Mouse (Mus musculus) stomach, embryonic 15.5 days (tissue): ENCODE measurements at regions not wholly inside any gene's neighbourhood (a gene's known extent, or its start where the extent isn't known, plus 50 kb on each side); places are given as distances from the start of the nearest gene placed in this dataset.

Experiments
- ATAC-seq: fragments of 200-750 bp; cut with Nextera tagmentation; 2 replicates; pipeline ENCODE4 v1.8.0; 2017; ENCODE audit warnings: low read depth, moderate number of reproducible peaks, moderate TSS enrichment; ENCODE audit not compliant: insufficient read depth, low FRiP score
- H3K27ac ChIP-seq: fragments of 300-500 bp; sonication (generic); 2 replicates; pipeline ENCODE4 v1.5.1; 2015; ENCODE audit warnings: mild to moderate bottlenecking, inconsistent platforms
- H3K27me3 ChIP-seq: fragments of 300-500 bp; sonication (generic); replicated peaks from 2 replicates; pipeline ENCODE4 v1.6.1; 2015; ENCODE audit warnings: inconsistent platforms
- H3K36me3 ChIP-seq: fragments of 300-500 bp; sonication (generic); 2 replicates; pipeline ENCODE4 v1.6.1; 2015; ENCODE audit warnings: inconsistent platforms
- H3K4me1 ChIP-seq: fragments of 300-500 bp; sonication (generic); 2 replicates; pipeline ENCODE4 v1.6.1; 2015; ENCODE audit warnings: inconsistent platforms
- H3K4me2 ChIP-seq: fragments of 300-500 bp; sonication (generic); 2 replicates; pipeline ENCODE4 v1.6.1; 2015; ENCODE audit warnings: mild to moderate bottlenecking, inconsistent platforms
- H3K4me3 ChIP-seq: fragments of 300-500 bp; sonication (generic); replicated peaks from 2 replicates; pipeline ENCODE4 v1.5.1; 2015; ENCODE audit warnings: inconsistent platforms
- H3K9ac ChIP-seq: fragments of 300-500 bp; sonication (generic); 2 replicates; pipeline ENCODE4 v1.6.1; 2015; ENCODE audit warnings: inconsistent platforms
- H3K9me3 ChIP-seq: fragments of 300-500 bp; sonication (generic); 2 replicates; pipeline ENCODE4 v1.6.1; 2016; ENCODE audit warnings: inconsistent platforms
- WGBS: fragments of 180-500 bp; shearing (Covaris S2); methylation state at CpG from one replicate; pipeline ENCODE4 v1.1.7; 2015; 5-methylcytosine and 5-hydroxymethylcytosine counted together

- Histone ChIP-seq H3K9me3 (no peaks in the 10 kb centered on the region), H3K27ac (no peak overlapping the region), H3K9ac (no peak overlapping the region), H3K36me3 (no peaks in the 10 kb centered on the region), H3K4me1 (no peaks in the 10 kb centered on the region), H3K27me3 (no peaks in the 10 kb centered on the region), H3K4me2 (no peak overlapping the region), H3K4me3 (no peak overlapping the region)
- WGBS, result 45% methylated on average over 6 of the region's 6 CpGs
- no peak for ATAC-seq
Measured at GRCm38 (mm10) chr16:39102151-39102550, 209.7 kb downstream of the Igsf11 start.

DNA sequence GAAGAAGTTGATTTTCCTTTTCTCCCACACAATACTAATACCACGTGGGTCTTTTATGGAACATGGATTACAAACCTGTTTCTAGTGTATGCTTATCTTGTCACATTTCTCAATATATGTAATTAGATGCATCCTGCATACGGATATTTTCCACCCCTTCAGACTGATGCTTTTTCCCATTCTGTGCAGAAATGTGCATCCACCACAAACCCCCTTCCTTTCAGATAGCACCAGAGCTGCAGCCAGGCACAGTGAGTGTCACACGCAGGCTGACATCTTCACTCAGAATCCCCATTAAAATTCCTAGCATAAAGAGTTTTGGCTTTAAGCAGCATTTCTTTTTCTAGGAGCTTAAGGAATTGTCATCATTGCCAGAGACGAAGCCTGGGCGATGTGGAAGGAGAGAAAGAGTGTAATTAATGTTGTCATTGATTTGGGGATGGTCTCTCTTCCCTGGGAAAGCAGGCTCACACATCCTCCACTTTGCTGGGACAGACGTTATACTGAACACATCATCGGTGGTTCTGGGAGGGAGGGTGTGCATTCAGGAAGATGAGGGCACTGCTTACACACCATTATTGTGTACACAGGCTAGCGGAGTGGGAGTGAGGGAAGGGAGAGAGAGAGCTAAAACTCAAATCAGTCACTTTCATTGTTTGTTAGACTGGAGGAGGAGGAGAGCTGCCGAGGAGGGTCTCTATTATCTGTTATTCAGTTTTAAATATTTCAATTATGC lies 211.1 kb downstream of the Igsf11 start:
- no peak overlapping the region for H3K9ac ChIP-seq
- 50% methylated on average over 9 of the region's 9 CpGs for WGBS
- H3K27me3 ChIP-seq, result no peaks in the 10 kb centered on the region
- no peak for ATAC-seq
- H3K9me3 ChIP-seq, result no peaks in the 10 kb centered on the region
- no peak overlapping the region for H3K27ac ChIP-seq
- no peaks in the 10 kb centered on the region for H3K4me1 ChIP-seq
- H3K36me3 ChIP-seq, result no peaks in the 10 kb centered on the region
- H3K4me3 ChIP-seq, result no peak overlapping the region
- no peak overlapping the region for H3K4me2 ChIP-seq

GRCm38 (mm10) chr16:39109383-39110033 lies 217.0 kb downstream of the Igsf11 start:
- H3K4me2 ChIP-seq, result peak overlapping the region; percentile 53
- peak overlapping the region; percentile 21 for H3K4me3 ChIP-seq
- H3K27me3 ChIP-seq, result no peaks in the 10 kb centered on the region
- ATAC-seq, result no peak
- no peaks in the 10 kb centered on the region for H3K4me1 ChIP-seq
- H3K9ac ChIP-seq, result no peak overlapping the region
- no peak overlapping the region for H3K27ac ChIP-seq
- 23% methylated on average over 15 of the region's 15 CpGs for WGBS
- no peaks in the 10 kb centered on the region for H3K36me3 ChIP-seq
- no peaks in the 10 kb centered on the region for H3K9me3 ChIP-seq

DNA sequence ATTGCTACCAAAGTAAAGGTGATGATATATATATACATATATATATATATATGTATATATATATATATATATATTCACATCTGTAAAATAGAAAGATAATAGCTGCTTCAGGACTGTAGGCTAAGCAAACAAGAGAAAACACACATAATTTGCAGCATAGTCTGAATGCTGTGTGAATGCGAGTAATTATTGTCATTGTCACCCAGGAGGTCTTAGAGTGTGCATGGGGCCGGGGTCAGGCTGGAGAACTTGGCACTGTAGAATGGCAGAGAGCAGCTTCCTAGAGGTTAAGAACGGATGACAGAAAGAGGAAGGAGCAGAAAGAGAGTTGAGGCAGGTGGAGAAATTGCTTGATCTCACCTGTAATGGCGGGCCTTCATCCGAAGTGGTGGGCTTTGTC lies 217.6 kb downstream of the Igsf11 start:
- H3K4me2 ChIP-seq, result no peak overlapping the region
- H3K9me3 ChIP-seq, result no peaks in the 10 kb centered on the region
- H3K4me1 ChIP-seq, result no peaks in the 10 kb centered on the region
- no peak overlapping the region for H3K9ac ChIP-seq
- ATAC-seq, result no peak
- H3K27me3 ChIP-seq, result no peaks in the 10 kb centered on the region
- H3K27ac ChIP-seq, result no peak overlapping the region
- 85% methylated on average over 5 of the region's 5 CpGs for WGBS
- no peak overlapping the region for H3K4me3 ChIP-seq
- no peaks in the 10 kb centered on the region for H3K36me3 ChIP-seq

DNA sequence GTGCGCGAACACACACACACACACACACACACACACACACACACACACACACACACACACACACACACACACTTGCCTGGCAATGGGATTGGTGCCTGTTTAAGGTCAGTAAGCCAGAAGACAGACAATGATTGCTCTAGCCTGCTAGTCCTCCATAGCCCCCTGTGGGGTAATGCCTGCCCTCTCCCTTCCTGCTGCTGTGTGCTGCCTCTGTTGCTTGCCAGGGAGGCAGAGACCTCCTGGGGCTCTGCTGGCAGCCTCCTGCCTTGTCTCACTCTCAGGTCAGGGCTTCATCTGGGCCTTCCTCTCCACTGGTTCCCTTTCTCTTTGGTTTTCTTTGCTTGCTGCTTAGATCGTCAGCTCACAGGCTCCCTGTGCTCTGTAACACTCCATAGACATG lies 225.6 kb downstream of the Igsf11 start:
- H3K27ac ChIP-seq, result no peak overlapping the region
- no peak overlapping the region for H3K4me3 ChIP-seq
- H3K9me3 ChIP-seq, result no peaks in the 10 kb centered on the region
- WGBS, result 90% methylated on average over 3 of the region's 3 CpGs
- ATAC-seq, result no peak
- H3K4me1 ChIP-seq, result no peaks in the 10 kb centered on the region
- H3K36me3 ChIP-seq, result no peaks in the 10 kb centered on the region
- no peak overlapping the region for H3K4me2 ChIP-seq
- no peak overlapping the region for H3K9ac ChIP-seq
- no peaks in the 10 kb centered on the region for H3K27me3 ChIP-seq

GRCm38 (mm10) chr16:39119811-39120210 lies 227.3 kb downstream of the Igsf11 start:
- ATAC-seq, result no peak
- no peaks in the 10 kb centered on the region for H3K27me3 ChIP-seq
- WGBS, result 57% methylated on average over 4 of the region's 4 CpGs
- H3K4me1 ChIP-seq, result no peaks in the 10 kb centered on the region
- H3K36me3 ChIP-seq, result no peaks in the 10 kb centered on the region
- H3K9ac ChIP-seq, result no peak overlapping the region
- no peaks in the 10 kb centered on the region for H3K9me3 ChIP-seq
- no peak overlapping the region for H3K27ac ChIP-seq
- no peak overlapping the region for H3K4me2 ChIP-seq
- H3K4me3 ChIP-seq, result no peak overlapping the region

- no peaks in the 10 kb centered on the region for H3K9me3 ChIP-seq
- no peaks in the 10 kb centered on the region for H3K4me1 ChIP-seq
- H3K4me3 ChIP-seq, result no peak overlapping the region
- no peak for ATAC-seq
- H3K9ac ChIP-seq, result no peak overlapping the region
- no peaks in the 10 kb centered on the region for H3K27me3 ChIP-seq
- no peak overlapping the region for H3K27ac ChIP-seq
- WGBS, result 57% methylated on average over 8 of the region's 8 CpGs
- no peaks in the 10 kb centered on the region for H3K36me3 ChIP-seq
- no peak overlapping the region for H3K4me2 ChIP-seq
Measured at GRCm38 (mm10) chr16:39123445-39123952, 231.0 kb downstream of the Igsf11 start.

DNA sequence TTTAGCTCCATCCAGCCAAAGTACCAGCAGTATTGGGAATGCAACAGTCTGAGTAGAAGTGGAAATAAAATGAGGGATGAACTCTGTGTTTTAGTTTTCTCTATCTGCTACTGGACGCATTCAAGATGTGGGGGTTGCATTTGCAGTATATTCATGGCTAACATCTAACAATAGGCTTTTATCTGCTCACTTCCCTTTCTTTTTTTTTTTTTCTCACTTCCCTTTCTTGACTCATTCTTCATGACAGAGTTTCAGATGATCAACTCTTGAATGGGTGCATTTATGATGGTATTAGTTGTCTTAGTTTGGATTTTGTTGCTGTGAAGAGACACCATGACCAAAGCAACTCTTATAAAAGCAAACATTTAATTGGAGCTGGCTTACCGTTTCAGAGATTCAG lies 240.0 kb downstream of the Igsf11 start:
- no peak overlapping the region for H3K4me3 ChIP-seq
- no peaks in the 10 kb centered on the region for H3K9me3 ChIP-seq
- no peak overlapping the region for H3K4me2 ChIP-seq
- no peak overlapping the region for H3K27ac ChIP-seq
- WGBS, result 77% methylated on average over 2 of the region's 2 CpGs
- no peak for ATAC-seq
- H3K36me3 ChIP-seq, result no peaks in the 10 kb centered on the region
- H3K27me3 ChIP-seq, result no peaks in the 10 kb centered on the region
- H3K9ac ChIP-seq, result no peak overlapping the region
- H3K4me1 ChIP-seq, result no peaks in the 10 kb centered on the region

DNA sequence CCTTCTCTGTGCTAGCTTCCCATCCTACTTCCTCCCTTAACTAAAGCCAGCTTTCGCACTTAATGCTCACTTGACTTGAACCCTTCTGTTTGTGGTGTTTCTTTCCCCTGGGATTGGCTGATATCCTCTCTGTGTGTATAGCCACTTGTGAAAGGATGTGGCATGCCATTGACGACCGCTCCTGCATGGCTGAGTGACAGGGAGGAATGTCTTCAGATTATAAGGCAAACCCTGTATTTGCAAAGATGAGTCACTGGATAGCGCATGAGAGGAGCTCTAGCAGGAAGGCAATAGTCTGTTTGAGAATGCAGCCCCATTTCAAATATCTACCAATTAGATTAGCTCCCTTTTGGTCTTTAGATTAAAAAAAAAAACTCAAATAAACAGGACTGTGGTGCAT lies 243.3 kb downstream of the Igsf11 start:
- Histone ChIP-seq H3K36me3 (no peaks in the 10 kb centered on the region), H3K9me3 (no peaks in the 10 kb centered on the region), H3K27ac (no peak overlapping the region), H3K9ac (no peak overlapping the region), H3K4me2 (no peak overlapping the region), H3K27me3 (no peaks in the 10 kb centered on the region), H3K4me3 (no peak overlapping the region), H3K4me1 (no peaks in the 10 kb centered on the region)
- ATAC-seq, result no peak
- WGBS, result 58% methylated on average over 4 of the region's 4 CpGs

DNA sequence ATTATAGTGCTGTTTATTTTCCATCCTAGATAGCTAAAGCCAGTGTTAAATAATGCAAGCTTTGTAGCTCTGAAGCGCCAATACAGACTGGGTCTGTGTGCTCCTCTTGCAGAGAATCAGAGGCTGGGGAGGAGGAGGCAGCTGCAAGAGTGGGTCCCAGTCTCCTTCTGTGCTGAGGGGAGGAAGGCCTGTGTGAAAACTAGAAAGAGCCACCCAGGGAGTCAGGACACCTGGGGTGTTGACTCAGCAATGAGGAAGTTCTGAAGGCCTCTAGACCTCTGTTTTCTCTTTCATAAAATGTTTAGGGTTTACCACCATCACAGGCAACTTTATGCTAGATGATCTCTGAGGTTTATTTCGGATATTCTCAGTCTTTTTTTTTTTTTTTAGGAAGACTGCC lies 254.7 kb downstream of the Igsf11 start:
- H3K36me3 ChIP-seq, result no peaks in the 10 kb centered on the region
- no peak overlapping the region for H3K4me3 ChIP-seq
- H3K27ac ChIP-seq, result no peak overlapping the region
- no peaks in the 10 kb centered on the region for H3K27me3 ChIP-seq
- no peak for ATAC-seq
- H3K9ac ChIP-seq, result no peak overlapping the region
- no peak overlapping the region for H3K4me2 ChIP-seq
- WGBS, result 66% methylated on average over 2 of the region's 2 CpGs
- H3K9me3 ChIP-seq, result no peaks in the 10 kb centered on the region
- H3K4me1 ChIP-seq, result no peaks in the 10 kb centered on the region

DNA sequence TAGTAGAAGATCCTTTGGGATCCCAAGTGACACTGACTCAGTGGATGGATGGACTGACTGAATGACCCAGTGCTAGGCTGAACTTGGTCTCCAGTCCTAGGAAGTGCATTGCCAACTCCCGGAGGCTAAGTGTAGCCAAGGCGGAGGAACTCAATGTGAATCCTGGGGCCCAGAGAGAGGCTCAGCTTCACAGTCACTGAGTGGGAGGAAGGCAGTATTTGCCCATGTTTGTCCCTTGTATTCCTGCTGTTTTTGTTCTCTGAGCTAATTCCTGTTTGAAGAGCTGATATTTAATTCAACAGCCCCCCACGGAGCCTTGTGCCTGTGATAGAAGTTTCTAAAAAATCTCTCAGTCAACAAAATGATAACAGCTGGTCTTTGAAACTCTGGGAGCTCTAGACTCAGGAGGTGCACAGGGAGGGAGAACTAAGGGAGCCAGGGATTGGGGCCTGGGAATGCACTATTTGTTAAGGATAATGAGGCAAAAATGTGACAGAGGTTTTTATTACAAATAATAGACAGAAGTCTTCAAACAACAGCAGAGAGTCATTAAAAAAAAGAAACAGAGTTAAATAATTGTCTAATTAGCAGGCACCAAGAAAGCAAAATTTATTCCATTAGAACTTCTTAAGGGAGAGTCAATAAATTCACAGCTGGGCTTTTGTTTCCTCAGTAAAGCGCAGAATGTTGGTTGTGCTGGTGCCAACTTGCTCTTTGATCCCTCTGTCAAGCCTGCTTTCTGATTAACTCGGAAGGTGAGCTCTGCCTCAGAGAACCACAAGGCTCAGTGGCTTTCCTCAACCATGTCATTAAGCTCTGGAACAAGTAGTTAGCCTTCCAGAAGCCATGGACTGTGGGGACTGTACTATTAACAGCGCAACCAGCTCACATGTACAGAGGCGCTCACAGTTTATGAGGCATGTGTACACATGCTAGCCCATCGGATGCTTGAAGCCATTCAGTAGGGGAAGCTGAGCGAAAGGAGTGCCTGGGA lies 259.2 kb downstream of the Igsf11 start:
- Histone ChIP-seq H3K9me3 (no peaks in the 10 kb centered on the region), H3K4me1 (no peaks in the 10 kb centered on the region), H3K9ac (no peak overlapping the region), H3K4me3 (no peak overlapping the region), H3K27ac (no peak overlapping the region), H3K27me3 (no peaks in the 10 kb centered on the region), H3K4me2 (no peak overlapping the region), H3K36me3 (no peaks in the 10 kb centered on the region)
- no peak for ATAC-seq
- WGBS, result 70% methylated on average over 9 of the region's 9 CpGs

DNA sequence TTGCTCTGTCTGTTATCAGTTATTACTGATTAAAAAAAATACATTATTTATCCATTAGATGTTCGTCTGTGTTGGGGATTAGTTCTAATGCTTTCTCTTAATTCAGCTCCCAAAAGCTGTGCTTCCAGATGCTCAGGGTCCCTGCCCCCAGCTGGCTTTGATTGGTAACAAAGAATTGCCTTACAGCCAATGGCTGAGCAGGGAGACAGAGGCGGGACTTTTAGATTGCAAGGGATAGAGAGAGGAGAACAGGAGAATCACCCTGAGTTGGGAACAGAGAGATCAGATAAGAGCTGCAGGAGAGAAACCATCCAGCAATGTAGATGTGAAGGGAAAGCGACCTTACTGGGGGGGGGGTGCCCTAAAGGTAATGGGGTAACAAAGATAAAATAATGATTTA lies 266.4 kb downstream of the Igsf11 start:
- Histone ChIP-seq H3K27me3 (no peaks in the 10 kb centered on the region), H3K4me1 (no peaks in the 10 kb centered on the region), H3K36me3 (no peaks in the 10 kb centered on the region), H3K4me3 (no peak overlapping the region), H3K4me2 (no peak overlapping the region), H3K27ac (no peak overlapping the region), H3K9me3 (no peaks in the 10 kb centered on the region), H3K9ac (no peak overlapping the region)
- no peak for ATAC-seq
- 23% methylated on average over 3 of the region's 3 CpGs for WGBS
